Comparison of ENCODE assay signal across 18 mouse cellular contexts in the genomic region with DNA sequence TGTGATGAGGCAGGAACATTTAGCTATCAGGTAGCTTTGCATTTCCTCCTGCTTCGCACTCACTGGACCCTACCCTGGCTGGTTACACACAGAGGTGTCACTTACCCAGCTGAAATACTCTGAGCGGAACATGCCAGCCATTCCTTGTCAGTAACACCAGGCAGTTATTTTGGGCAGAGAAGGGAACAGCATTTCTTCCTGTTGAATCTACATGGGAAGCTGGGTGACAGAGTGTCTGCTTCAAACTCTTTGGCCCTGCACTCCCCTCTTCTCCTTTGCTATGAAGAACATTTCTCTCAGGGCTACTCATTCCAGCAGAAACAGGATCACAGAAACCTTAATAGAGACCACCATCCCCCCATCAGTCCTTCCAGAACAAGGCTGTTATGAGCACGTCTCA. TPM values are rescaled to one million over a fixed set of nuclear protein-coding genes. Genes with fewer than 3 reads are reported as not detected.
DNase-seq lines count a peak whose midpoint lies in the region; ATAC-seq and TF ChIP-seq lines count a peak whose summit lies in the region.
"Had no signal": no experiment of that assay in that cellular context is flagged by ENCODE, and none has a peak within 500 bp of the region (broad histone marks: within the 10 kb centered on the region; RNA-seq: fewer than 3 reads in every experiment).

No protein-coding gene starts in this region.

- H3K27me3 ChIP-seq in kidney, postnatal 0 days (ENCODE audit: insufficient read depth, low read length) = no peaks in the 10 kb centered on the region
- H3K27me3 ChIP-seq in heart, embryonic 13.5 days (replicated peaks) = no peaks in the 10 kb centered on the region
- no peaks in the 10 kb centered on the region for H3K27me3 ChIP-seq in midbrain, embryonic 10.5 days (ENCODE audit: low read depth, poor library complexity, severe bottlenecking)
- H3K27me3 ChIP-seq: embryonic facial prominence, embryonic 12.5 days; liver, embryonic 13.5 days had no signal

- peaks cover 16% of the 10 kb centered on the region for H3K4me1 ChIP-seq in kidney, postnatal 0 days (replicated peaks; ENCODE audit: insufficient read depth, low read length)
- H3K4me1 ChIP-seq in heart, embryonic 13.5 days = peaks cover 79% of the 10 kb centered on the region
- H3K4me1 ChIP-seq in midbrain, embryonic 10.5 days = no peaks in the 10 kb centered on the region
- H3K4me1 ChIP-seq: embryonic facial prominence, embryonic 12.5 days had no signal

- H3K4me2 ChIP-seq in kidney, postnatal 0 days (ENCODE audit: low read length) = no peak overlapping the region
- peak overlapping the region; percentile 20; the same call in 1 of the 2 replicates for H3K4me2 ChIP-seq in heart, embryonic 13.5 days
- H3K4me2 ChIP-seq: embryonic facial prominence, embryonic 12.5 days; liver, embryonic 13.5 days had no signal

- peak overlapping the region; percentile 13; the same call in 1 of the 2 replicates for H3K27ac ChIP-seq in kidney, postnatal 0 days
- H3K27ac ChIP-seq in heart, embryonic 13.5 days (replicated peaks) = peak overlapping the region; percentile 93
- no peak overlapping the region for H3K27ac ChIP-seq in midbrain, embryonic 10.5 days (replicated peaks)
- H3K27ac ChIP-seq: embryonic facial prominence, embryonic 12.5 days; hindbrain, embryonic 10.5 days; liver, embryonic 13.5 days had no signal

- H3K36me3 ChIP-seq in kidney, postnatal 0 days (ENCODE audit: insufficient read depth, low read length) = peaks cover 4% of the 10 kb centered on the region; the same call in 1 of the 2 replicates
- H3K36me3 ChIP-seq in heart, embryonic 13.5 days = no peaks in the 10 kb centered on the region
- 0 out of 2 replicates have a peak, but pooled peaks cover 3% of the 10 kb centered on the region for H3K36me3 ChIP-seq in midbrain, embryonic 10.5 days
- H3K36me3 ChIP-seq: embryonic facial prominence, embryonic 12.5 days; hindbrain, embryonic 10.5 days; liver, embryonic 13.5 days had no signal

- ATAC-seq in kidney, postnatal 0 days (replicated peaks; ENCODE audit: low FRiP score, low read depth) = no peak
- no peak for ATAC-seq in heart, embryonic 13.5 days (ENCODE audit: extremely low read depth, insufficient number of reproducible peaks, low FRiP score, low TSS enrichment)

- H3K4me3 ChIP-seq in kidney, postnatal 0 days (replicated peaks; ENCODE audit: low read depth, low read length) = no peak overlapping the region
- no peak overlapping the region for H3K4me3 ChIP-seq in heart, embryonic 13.5 days
- H3K4me3 ChIP-seq in midbrain, embryonic 10.5 days = no peak overlapping the region
- H3K4me3 ChIP-seq: embryonic facial prominence, embryonic 12.5 days; hindbrain, embryonic 10.5 days; liver, embryonic 13.5 days; myocyte had no signal

- no peak for TF ChIP-seq CTCF in kidney, postnatal 0 days (IDR thresholded peaks at IDR 0.05; ENCODE audit: low read depth)

- WGBS in kidney, postnatal 0 days = 40% methylated on average over 3 of the region's 3 CpGs
- WGBS in heart, embryonic 13.5 days = 40% methylated on average over 3 of the region's 3 CpGs
- WGBS in midbrain, embryonic 10.5 days = 88% methylated on average over 3 of the region's 3 CpGs

- DNase-seq in kidney, postnatal 0 days (ENCODE audit: low spot score) = peak; percentile 58
- no peak for DNase-seq in kidney, adult 11 months
- DNase-seq in heart, postnatal 4 days = peak; percentile 49
- peak; percentile 61 for DNase-seq in lung, postnatal 25 days (ENCODE audit: low spot score)
- no peak for DNase-seq in ovary, adult 18-20 months (ENCODE audit: low spot score)
- DNase-seq in midbrain, embryonic 10.5 days (ENCODE audit: low spot score) = no peak
- DNase-seq: adrenal gland, postnatal 36 days; cerebellum, postnatal 36 days; liver, embryonic 13.5 days; right cerebral cortex, postnatal 25 days had no signal

- no peak overlapping the region for H3K9ac ChIP-seq in kidney, postnatal 0 days (ENCODE audit: low read depth, low read length)
- peak overlapping the region; percentile 62; the same call in 1 of the 2 replicates for H3K9ac ChIP-seq in heart, embryonic 13.5 days
- H3K9ac ChIP-seq: embryonic facial prominence, embryonic 12.5 days; liver, embryonic 13.5 days had no signal

- no peaks in the 10 kb centered on the region for H3K9me3 ChIP-seq in kidney, postnatal 0 days (replicated peaks; ENCODE audit: low read length)
- no peaks in the 10 kb centered on the region for H3K9me3 ChIP-seq in heart, embryonic 13.5 days
- no peaks in the 10 kb centered on the region for H3K9me3 ChIP-seq in midbrain, embryonic 10.5 days (replicated peaks)
- H3K9me3 ChIP-seq: embryonic facial prominence, embryonic 12.5 days; hindbrain, embryonic 10.5 days; liver, embryonic 13.5 days had no signal

RNA-seq across cellular contexts. Expression of gene Zfp697, which starts 32.0 kb away (rescaled TPM):
- polyA plus RNA-seq in kidney, postnatal 0 days (2015; fragmentation: Nextera tagmentation; extraction: Ambion mirVana) = 19.0 and 19.6 TPM in 2 replicates
- polyA plus RNA-seq in heart, embryonic 13.5 days (2015; fragmentation: Nextera tagmentation; extraction: Ambion mirVana) = 7.3 and 8.3 TPM in 2 replicates
- 1 to 10 TPM; 9.4 to 9.8 TPM for total RNA-seq in heart, postnatal 4 days (2021)
- polyA plus RNA-seq in midbrain, embryonic 10.5 days (2016; fragmentation: Nextera tagmentation; extraction: Ambion mirVana) = 6.8 and 8.3 TPM in 2 replicates
- total RNA-seq: megakaryocyte-erythroid progenitor cell, adult 5-6 weeks had no signal

RNA-seq across cellular contexts. Expression of gene Gm4450, which starts 42.6 kb away (rescaled TPM):
- 83.6 and 90.6 TPM in 2 replicates for polyA plus RNA-seq in kidney, postnatal 0 days (2015; fragmentation: Nextera tagmentation; extraction: Ambion mirVana)
- polyA plus RNA-seq in heart, embryonic 13.5 days (2015; fragmentation: Nextera tagmentation; extraction: Ambion mirVana) = not detected in 2 replicates
- not detected for total RNA-seq in heart, postnatal 4 days (2021)
- not detected in 2 replicates for polyA plus RNA-seq in midbrain, embryonic 10.5 days (2016; fragmentation: Nextera tagmentation; extraction: Ambion mirVana)
- total RNA-seq: adrenal gland, postnatal 36 days; left cerebral cortex, postnatal 36 days; megakaryocyte-erythroid progenitor cell, adult 5-6 weeks had no signal
- polyA plus RNA-seq: embryonic facial prominence, embryonic 12.5 days; hindbrain, embryonic 10.5 days; intestine, embryonic 14.5 days; liver, embryonic 13.5 days; myocyte; thymus, postnatal 0 days had no signal

Comparison
In these comparisons a context has a peak if more than half of its experiments do, and no peak if none do; other contexts are left out.
1. DNase-seq: peak in kidney, postnatal 0 days (single experiment), heart, postnatal 4 days (single experiment) and lung, postnatal 25 days (single experiment); none in kidney, adult 11 months (single experiment), ovary, adult 18-20 months (single experiment) and midbrain, embryonic 10.5 days (single experiment).
2. RNA of gene Gm4450, which starts 42.6 kb away (polyA plus RNA-seq): 83.6 to 90.6 TPM in kidney, postnatal 0 days; not detected in heart, embryonic 13.5 days and not detected in midbrain, embryonic 10.5 days; every median in the first group is over 10 times any median in the second.